ENCODE assay signal across 18 mouse cellular contexts in genomic region chr2:26589284-26589683, GRCm38 (mm10). TPM values are rescaled to one million over a fixed set of nuclear protein-coding genes. Genes with fewer than 3 reads are reported as not detected.
DNase-seq lines count a peak whose midpoint lies in the region; ATAC-seq and TF ChIP-seq lines count a peak whose summit lies in the region.
"Had no signal": no experiment of that assay in that cellular context is flagged by ENCODE, and none has a peak within 500 bp of the region (broad histone marks: within the 10 kb centered on the region; RNA-seq: fewer than 3 reads in every experiment).

No protein-coding gene starts in this region.

- H3K4me3 ChIP-seq in kidney, postnatal 0 days (replicated peaks; ENCODE audit: low read depth, low read length) = peak overlapping the region; percentile 53
- H3K4me3 ChIP-seq in brown adipose tissue, adult 24 weeks (ENCODE audit: insufficient read depth, low read depth, low read length) = peak overlapping the region; percentile 70
- H3K4me3 ChIP-seq in limb, embryonic 12.5 days (replicated peaks) = no peak overlapping the region
- no peak overlapping the region for H3K4me3 ChIP-seq in cerebellum, adult 2 months (replicated peaks; ENCODE audit: insufficient read depth, low read depth, low read length)
- H3K4me3 ChIP-seq: liver, embryonic 13.5 days had no signal

- H3K4me1 ChIP-seq in kidney, postnatal 0 days (replicated peaks; ENCODE audit: insufficient read depth, low read length) = no peaks in the 10 kb centered on the region; the same call in 1 of the 2 replicates
- H3K4me1 ChIP-seq in brown adipose tissue, adult 24 weeks (ENCODE audit: control insufficient read depth, insufficient read depth, insufficient read length, low read length) = no peaks in the 10 kb centered on the region
- peaks cover 20% of the 10 kb centered on the region for H3K4me1 ChIP-seq in limb, embryonic 12.5 days (replicated peaks)
- H3K4me1 ChIP-seq in cerebellum, adult 2 months (ENCODE audit: control insufficient read depth, insufficient read depth, low read length) = peaks cover 2% of the 10 kb centered on the region; the same call in 1 of the 2 replicates

- WGBS in kidney, postnatal 0 days = 84% methylated on average over 10 of the region's 10 CpGs
- WGBS in limb, embryonic 12.5 days = 93% methylated on average over 10 of the region's 10 CpGs
- 93% methylated on average over 10 of the region's 10 CpGs for WGBS in cerebellum, adult 2 months

- peak overlapping the region; percentile 70; the same call in 1 of the 2 replicates for H3K27ac ChIP-seq in kidney, postnatal 0 days
- peak overlapping the region; percentile 42 for H3K27ac ChIP-seq in brown adipose tissue, adult 24 weeks (replicated peaks; ENCODE audit: low read depth, low read length)
- H3K27ac ChIP-seq in limb, embryonic 12.5 days = no peak overlapping the region
- no peak overlapping the region for H3K27ac ChIP-seq in cerebellum, adult 2 months (ENCODE audit: insufficient read depth, low read length)
- H3K27ac ChIP-seq: embryonic facial prominence, embryonic 15.5 days; liver, embryonic 13.5 days had no signal

- no peaks in the 10 kb centered on the region for H3K27me3 ChIP-seq in kidney, postnatal 0 days (ENCODE audit: insufficient read depth, low read length)
- H3K27me3 ChIP-seq in limb, embryonic 12.5 days = no peaks in the 10 kb centered on the region; the same call in 1 of the 2 replicates
- no peaks in the 10 kb centered on the region for H3K27me3 ChIP-seq in cerebellum, adult 2 months (ENCODE audit: control insufficient read depth, insufficient read depth, low read length)
- H3K27me3 ChIP-seq: embryonic facial prominence, embryonic 15.5 days had no signal

- TF ChIP-seq CTCF in kidney, postnatal 0 days (IDR thresholded peaks at IDR 0.05; ENCODE audit: low read depth) = no peak
- no peak for TF ChIP-seq CTCF in cerebellum, adult 2 months (IDR thresholded peaks at IDR 0.05; ENCODE audit: borderline replicate concordance, insufficient read depth, low read depth, low read length)

- no peak for ATAC-seq in kidney, postnatal 0 days (replicated peaks; ENCODE audit: low FRiP score, low read depth)
- ATAC-seq in limb, embryonic 12.5 days (ENCODE audit: insufficient number of reproducible peaks, insufficient read depth, low FRiP score, low TSS enrichment, low read depth) = no peak
- ATAC-seq: forebrain, embryonic 16.5 days had no signal

- DNase-seq in heart, adult 11 months = peak; percentile 95
- no peak for DNase-seq in heart, postnatal 10 days
- DNase-seq in kidney, postnatal 0 days (ENCODE audit: low spot score) = no peak
- no peak for DNase-seq in kidney, adult 8-10 months
- DNase-seq in frontal cortex, postnatal 36 days (ENCODE audit: low spot score in 2 of 2) = no peak
- no peak for DNase-seq in cerebellum, adult 2 months
- DNase-seq: cerebellum, adult 9-10 months; liver, embryonic 13.5 days; thymus, postnatal 14 days had no signal

- H3K36me3 ChIP-seq in kidney, postnatal 0 days (ENCODE audit: insufficient read depth, low read length) = peaks cover 15% of the 10 kb centered on the region
- peaks cover 21% of the 10 kb centered on the region for H3K36me3 ChIP-seq in limb, embryonic 12.5 days

- H3K4me2 ChIP-seq in kidney, postnatal 0 days (ENCODE audit: low read length) = peak overlapping the region; percentile 76
- peak overlapping the region; percentile 10; the same call in 1 of the 2 replicates for H3K4me2 ChIP-seq in limb, embryonic 12.5 days

- H3K9ac ChIP-seq in kidney, postnatal 0 days (ENCODE audit: low read depth, low read length) = peak overlapping the region; percentile 51
- 0 out of 2 replicates have a peak overlapping the region, but pooled peaks have one; percentile 40 for H3K9ac ChIP-seq in limb, embryonic 12.5 days (replicated peaks)
- H3K9ac ChIP-seq: embryonic facial prominence, embryonic 15.5 days; liver, embryonic 13.5 days had no signal

- intact Hi-C loops in heart, postnatal 10 days (cut with DNase I) = no loop called here

- no peak for TF ChIP-seq POLR2A in cerebellum, adult 2 months (IDR thresholded peaks at IDR 0.05; ENCODE audit: borderline replicate concordance, insufficient read depth, low read length)

- no peaks in the 10 kb centered on the region for H3K9me3 ChIP-seq in kidney, postnatal 0 days (replicated peaks; ENCODE audit: low read length)
- no peaks in the 10 kb centered on the region for H3K9me3 ChIP-seq in limb, embryonic 12.5 days
- H3K9me3 ChIP-seq: embryonic facial prominence, embryonic 15.5 days; liver, embryonic 13.5 days had no signal

RNA-seq across cellular contexts. Expression of gene Gm20532, which starts 2.8 kb away (rescaled TPM):
- total RNA-seq in heart, postnatal 10 days (2021) = under 1 TPM in 1 of 2 experiments, not detected in 1; 0.36 TPM
- not detected in 2 replicates for polyA plus RNA-seq in kidney, postnatal 0 days (2015; fragmentation: Nextera tagmentation; extraction: Ambion mirVana)
- not detected in 2 replicates for polyA plus RNA-seq in brown adipose tissue, adult 24 weeks (2012; ENCODE audit: insufficient read depth, insufficient read length, missing spikeins)
- 0.31 TPM in 1 of 2 replicates, not detected in the other for polyA plus RNA-seq in limb, embryonic 12.5 days (2016; fragmentation: Nextera tagmentation; extraction: Ambion mirVana)
- polyA plus RNA-seq in cerebellum, adult 2 months (2012; rRNA removed) = not detected in 2 replicates
- total RNA-seq: adrenal gland, postnatal 10 days; heart, postnatal 14 days; layer of hippocampus, adult 8-10 months; midbrain, postnatal 0 days had no signal
- polyA plus RNA-seq: C2C12; embryonic facial prominence, embryonic 15.5 days; forebrain, embryonic 16.5 days; liver, embryonic 13.5 days had no signal

RNA-seq across cellular contexts. Expression of gene Egfl7, which starts 9.5 kb away (rescaled TPM):
- total RNA-seq in heart, postnatal 10 days (2021) = 100 to 1,000 TPM; 325 to 346 TPM
- 199 and 211 TPM in 2 replicates for polyA plus RNA-seq in kidney, postnatal 0 days (2015; fragmentation: Nextera tagmentation; extraction: Ambion mirVana)
- polyA plus RNA-seq in brown adipose tissue, adult 24 weeks (2012; ENCODE audit: insufficient read depth, insufficient read length, missing spikeins) = 75.5 and 80.4 TPM in 2 replicates
- 77.4 and 82.1 TPM in 2 replicates for polyA plus RNA-seq in limb, embryonic 12.5 days (2016; fragmentation: Nextera tagmentation; extraction: Ambion mirVana)
- polyA plus RNA-seq in cerebellum, adult 2 months (2012; rRNA removed) = 87.1 and 93.0 TPM in 2 replicates

RNA-seq across cellular contexts. Expression of gene Agpat2, which starts 14.9 kb away (rescaled TPM):
- total RNA-seq in heart, postnatal 10 days (2021) = 10 to 100 TPM; 53.3 to 78.7 TPM
- polyA plus RNA-seq in kidney, postnatal 0 days (2015; fragmentation: Nextera tagmentation; extraction: Ambion mirVana) = 53.8 and 57.1 TPM in 2 replicates
- polyA plus RNA-seq in brown adipose tissue, adult 24 weeks (2012; ENCODE audit: insufficient read depth, insufficient read length, missing spikeins) = 2,029 and 2,407 TPM in 2 replicates
- 17.1 and 18.4 TPM in 2 replicates for polyA plus RNA-seq in limb, embryonic 12.5 days (2016; fragmentation: Nextera tagmentation; extraction: Ambion mirVana)
- 2.1 and 2.6 TPM in 2 replicates for polyA plus RNA-seq in cerebellum, adult 2 months (2012; rRNA removed)

RNA-seq across cellular contexts. Expression of gene Fam69b, which starts 39.0 kb away (rescaled TPM):
- total RNA-seq in heart, postnatal 10 days (2021) = 10 to 100 TPM; 13.8 to 16.8 TPM
- 27.3 and 29.5 TPM in 2 replicates for polyA plus RNA-seq in kidney, postnatal 0 days (2015; fragmentation: Nextera tagmentation; extraction: Ambion mirVana)
- 24.4 and 49.4 TPM in 2 replicates for polyA plus RNA-seq in brown adipose tissue, adult 24 weeks (2012; ENCODE audit: insufficient read depth, insufficient read length, missing spikeins)
- 61.7 and 66.3 TPM in 2 replicates for polyA plus RNA-seq in limb, embryonic 12.5 days (2016; fragmentation: Nextera tagmentation; extraction: Ambion mirVana)
- 147 and 155 TPM in 2 replicates for polyA plus RNA-seq in cerebellum, adult 2 months (2012; rRNA removed)

Comparison
In these comparisons a context has a peak if more than half of its experiments do, and no peak if none do; other contexts are left out.
1. H3K27ac ChIP-seq: peak in kidney, postnatal 0 days (single experiment) and brown adipose tissue, adult 24 weeks (single experiment); none in limb, embryonic 12.5 days (single experiment) and cerebellum, adult 2 months (single experiment).
2. H3K4me3 ChIP-seq: peak in kidney, postnatal 0 days (single experiment) and brown adipose tissue, adult 24 weeks (single experiment); none in limb, embryonic 12.5 days (single experiment) and cerebellum, adult 2 months (single experiment).
3. RNA of gene Agpat2, which starts 14.9 kb away (polyA plus RNA-seq): 2,029 to 2,407 TPM in brown adipose tissue, adult 24 weeks; 53.8 to 57.1 TPM in kidney, postnatal 0 days, 17.1 to 18.4 TPM in limb, embryonic 12.5 days and 2.1 to 2.6 TPM in cerebellum, adult 2 months; every median in the first group is over 10 times any median in the second.